Mouse (Mus musculus) kidney, adult 2 months (tissue): ENCODE results near the gene 9330182O14Rik. TPM values are rescaled to one million over a fixed set of nuclear protein-coding genes. Genes with fewer than 3 reads are reported as not detected.
A peak's percentile ranks its signal among the peaks of the same experiment; 100 is the strongest.

Source experiments
- DNase-seq: peaks from one replicate; pipeline ENCODE4 v3.0.0; 2021
- H3K27ac ChIP-seq: fragments of 200-500 bp; 2 replicates; pipeline ENCODE4 v1.5.1; 2012; ENCODE audit warnings: low read depth, low read length, control low read depth, inconsistent platforms; ENCODE audit not compliant: insufficient read depth
- H3K27me3 ChIP-seq: fragments of 200-500 bp; replicated peaks from 2 replicates; pipeline ENCODE4 v1.6.1; 2012; ENCODE audit warnings: mild to moderate bottlenecking, moderate library complexity, low read length, inconsistent platforms; ENCODE audit not compliant: control insufficient read depth, insufficient read depth
- H3K36me3 ChIP-seq: fragments of 200-500 bp; 2 replicates; pipeline ENCODE4 v1.6.1; 2012; ENCODE audit warnings: mild to moderate bottlenecking, moderate library complexity, low read length, inconsistent platforms; ENCODE audit not compliant: control insufficient read depth, insufficient read depth
- H3K4me1 ChIP-seq: fragments of 200-500 bp; 2 replicates; pipeline ENCODE4 v1.6.1; 2011; ENCODE audit warnings: low read length; ENCODE audit not compliant: control insufficient read depth, insufficient read depth
- H3K4me3 ChIP-seq: fragments of 200-500 bp; 2 replicates; pipeline ENCODE4 v1.5.1; 2011; ENCODE audit warnings: mild to moderate bottlenecking, low read depth, low read length, control low read depth; ENCODE audit not compliant: insufficient read depth
- CTCF ChIP-seq: fragments of 200-500 bp; conservative IDR thresholded peaks from 2 replicates; pipeline ENCODE4 v1.5.1; 2011; ENCODE audit warnings: low read depth, mild to moderate bottlenecking, control low read depth, low read length, moderate library complexity, mixed read lengths; ENCODE audit not compliant: insufficient read depth, insufficient read length
- POLR2A ChIP-seq: fragments of 200-500 bp; IDR thresholded peaks from one replicate; pipeline ENCODE4 v1.6.1; 2011; ENCODE audit warnings: low read depth, low read length, control low read depth
- WGBS: fragments of 180-500 bp; shearing (Covaris S2); methylation state at CpG from one replicate; pipeline ENCODE4 v1.1.7; 2018; 5-methylcytosine and 5-hydroxymethylcytosine counted together
- polyA plus RNA-seq: library from polyadenylated mRNA; depleted of rRNA; stranded (reverse); fragments of >200 nt; gene quantifications from 2 replicates; pipeline ENCODE4 v1.2.3, GENCODE M21; 2012

9330182O14Rik gene
- polyA plus RNA-seq, 1 experiment: not detected

DNA sequence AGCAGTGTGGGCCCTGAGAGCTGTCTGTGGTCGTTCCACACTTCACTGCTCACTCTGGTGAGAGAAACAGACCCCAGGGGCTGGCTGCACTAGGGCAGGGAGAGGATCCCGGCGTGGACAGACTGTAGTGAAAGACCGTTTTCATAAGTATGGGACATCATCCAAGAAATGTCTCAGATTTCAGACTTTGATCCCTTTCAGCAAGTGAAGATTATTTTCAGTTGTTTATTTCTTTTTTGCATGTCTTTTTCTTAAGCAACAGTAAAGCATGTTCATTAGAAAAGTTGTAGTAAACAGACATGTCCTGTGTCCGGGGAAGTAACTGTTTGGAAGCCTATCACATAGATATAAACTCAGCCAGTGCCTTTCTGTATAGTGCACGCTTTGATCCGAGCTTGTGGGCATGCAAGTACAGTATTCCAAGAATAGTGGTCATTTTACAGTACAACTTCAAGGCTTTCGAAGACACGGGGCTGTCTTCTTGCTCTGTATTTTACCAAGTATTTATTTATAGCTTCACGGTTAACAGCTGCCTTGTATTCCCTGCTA is 34.0 kb downstream of the 9330182O14Rik start:
- TF ChIP-seq POLR2A: no peak
- TF ChIP-seq CTCF: no peak
- H3K4me3 ChIP-seq: peak overlapping the region; percentile 6; the same call in 1 of the 2 replicates
- H3K4me1 ChIP-seq: no peaks in the 10 kb centered on the region
- DNase-seq: peak; percentile 14
- H3K36me3 ChIP-seq: no peaks in the 10 kb centered on the region
- no peak overlapping the region for H3K27ac ChIP-seq
- 31% methylated on average over 10 of the region's 10 CpGs for WGBS
- no peaks in the 10 kb centered on the region for H3K27me3 ChIP-seq

DNA sequence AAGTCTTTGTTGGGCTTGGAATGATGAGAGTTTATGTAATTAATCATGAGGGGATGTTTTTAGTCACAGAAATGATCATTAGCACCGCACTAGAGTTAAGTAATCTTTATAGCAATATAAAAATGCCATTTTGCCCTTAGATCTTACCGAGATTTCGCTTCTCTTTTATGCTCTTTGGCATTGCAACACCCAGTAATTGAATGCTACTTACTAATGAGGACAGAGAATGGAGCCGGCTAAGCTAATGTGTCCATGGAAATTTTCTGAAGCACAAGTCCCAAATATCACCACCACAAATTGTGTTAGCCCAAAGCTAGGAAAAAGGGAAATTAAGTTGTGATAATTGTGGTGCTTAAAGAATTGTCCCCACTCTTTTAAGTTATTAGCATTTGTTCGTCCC is 34.9 kb downstream of the 9330182O14Rik start:
- H3K36me3 ChIP-seq: no peaks in the 10 kb centered on the region
- H3K27ac ChIP-seq: no peak overlapping the region
- no peak for DNase-seq
- H3K4me3 ChIP-seq: no peak overlapping the region
- no peak for TF ChIP-seq CTCF
- TF ChIP-seq POLR2A: no peak
- H3K27me3 ChIP-seq: no peaks in the 10 kb centered on the region
- WGBS: 85% methylated on average over 5 of the region's 5 CpGs
- H3K4me1 ChIP-seq: no peaks in the 10 kb centered on the region

GRCm38 (mm10) chr15:40169705-40170104 is 35.5 kb downstream of the 9330182O14Rik start:
- no peak for TF ChIP-seq POLR2A
- TF ChIP-seq CTCF: no peak
- 52% methylated on average over 13 of the region's 13 CpGs for WGBS
- Histone ChIP-seq H3K27ac (no peak overlapping the region), H3K27me3 (no peaks in the 10 kb centered on the region), H3K4me1 (no peaks in the 10 kb centered on the region), H3K4me3 (no peak overlapping the region), H3K36me3 (no peaks in the 10 kb centered on the region)
- peak; percentile 8 for DNase-seq

DNA sequence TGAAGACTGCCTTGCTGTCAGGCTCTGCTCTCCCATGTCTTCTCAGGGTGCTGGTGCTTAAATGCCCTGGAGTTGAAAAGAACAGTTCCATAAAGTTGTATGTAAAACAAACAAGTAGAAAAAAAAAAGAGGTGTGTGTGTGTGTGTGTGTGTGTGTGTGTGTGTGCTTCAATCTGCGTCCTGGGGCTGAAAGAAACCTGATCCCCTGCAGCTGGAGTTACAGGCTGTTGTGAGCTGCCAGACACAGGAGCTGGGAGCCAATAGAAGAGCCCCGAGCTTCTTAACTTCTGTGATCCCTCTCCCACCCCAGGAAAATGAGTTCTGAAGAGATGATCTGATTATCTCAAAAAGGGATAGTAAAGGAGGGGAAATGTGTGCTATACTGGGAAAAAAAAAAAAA is 45.3 kb downstream of the 9330182O14Rik start:
- no peaks in the 10 kb centered on the region for H3K27me3 ChIP-seq
- no peak for DNase-seq
- no peaks in the 10 kb centered on the region for H3K4me1 ChIP-seq
- no peak overlapping the region for H3K27ac ChIP-seq
- no peak for TF ChIP-seq CTCF
- TF ChIP-seq POLR2A: no peak
- no peaks in the 10 kb centered on the region for H3K36me3 ChIP-seq
- H3K4me3 ChIP-seq: no peak overlapping the region
- 29% methylated on average over 2 of the region's 2 CpGs for WGBS

DNA sequence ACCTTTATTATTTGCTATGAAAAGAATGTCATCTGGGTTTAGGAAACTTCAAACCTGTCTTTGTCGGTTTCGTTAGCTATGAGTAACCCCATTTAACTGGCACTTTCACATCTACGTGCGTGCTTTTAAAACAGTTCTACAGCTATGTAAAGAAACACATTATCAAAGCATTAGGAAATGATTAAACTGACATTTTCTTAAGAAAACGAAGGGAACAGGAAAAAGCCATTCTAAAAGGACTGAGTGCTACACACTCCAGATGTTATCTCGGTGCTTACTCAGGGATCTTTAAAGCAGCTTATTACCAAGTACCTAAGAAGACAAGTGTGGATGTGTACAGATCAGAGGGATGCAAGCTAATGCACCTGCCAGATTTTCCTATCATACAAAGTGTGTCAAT is 52.9 kb downstream of the 9330182O14Rik start:
- no peak for DNase-seq
- no peaks in the 10 kb centered on the region for H3K36me3 ChIP-seq
- WGBS: 40% methylated on average over 6 of the region's 6 CpGs
- H3K27ac ChIP-seq: no peak overlapping the region
- H3K27me3 ChIP-seq: no peaks in the 10 kb centered on the region
- H3K4me3 ChIP-seq: no peak overlapping the region
- no peaks in the 10 kb centered on the region for H3K4me1 ChIP-seq
- TF ChIP-seq CTCF (no peak), POLR2A (no peak)
